Mouse (Mus musculus) mesoderm, embryonic 11.5 days (tissue): ENCODE results near the gene Pgk2.
"Not testable (repeated sequence)": the region's sequence is repeated elsewhere in the genome, so short reads cannot be mapped to it uniquely, and the experiment has no call there.

ENCODE experiments used
- DNase-seq: peaks from one replicate; pipeline ENCODE4 v3.0.0-alpha.2; 2012; ENCODE audit warnings: low read depth, low spot score

The Pgk2 gene

DNA sequence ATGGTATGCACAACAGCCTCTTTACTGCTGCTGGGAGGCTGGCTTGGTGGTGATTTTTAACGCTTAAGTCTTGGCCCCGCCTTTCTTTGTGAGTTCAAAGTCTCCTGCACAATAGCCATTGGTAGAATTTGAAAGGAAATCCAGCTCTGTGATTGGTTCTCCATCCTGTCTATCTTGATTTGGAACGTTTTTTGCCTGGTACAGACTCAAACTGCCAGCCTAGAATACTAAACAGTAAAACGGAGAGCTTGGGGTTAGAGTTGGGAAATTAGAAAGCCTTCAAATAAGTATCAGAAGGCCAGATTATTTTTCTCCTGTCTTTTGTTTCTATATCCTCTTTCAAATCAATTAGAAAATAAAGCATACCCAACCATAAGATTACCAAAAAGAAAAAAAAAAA, at the start of gene Pgk2:
Pgk2 (minus strand) TSS at position 101 of the 400 bp plus-strand sequence.
- DNase-seq, result no peak

DNA sequence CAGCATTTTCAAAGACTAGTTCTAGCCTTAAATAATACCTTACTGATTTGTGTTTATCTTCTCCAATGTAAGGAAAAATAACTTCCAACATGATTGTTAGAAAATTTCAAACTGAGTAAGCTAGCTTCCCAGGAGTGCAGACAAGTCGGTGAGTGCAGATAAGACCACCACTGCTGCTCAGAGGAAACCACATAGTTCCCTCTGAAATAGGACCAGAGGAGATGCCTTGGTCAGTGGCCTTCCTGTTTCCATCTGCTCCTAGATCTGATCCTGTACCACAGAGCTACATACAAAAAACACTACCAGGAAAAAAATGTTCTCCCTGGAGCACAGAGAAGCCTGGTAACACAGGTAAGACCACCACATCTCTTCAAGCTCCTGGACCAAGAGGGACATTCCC, 44.0 kb upstream of the Pgk2 start:
- no peak for DNase-seq

DNA sequence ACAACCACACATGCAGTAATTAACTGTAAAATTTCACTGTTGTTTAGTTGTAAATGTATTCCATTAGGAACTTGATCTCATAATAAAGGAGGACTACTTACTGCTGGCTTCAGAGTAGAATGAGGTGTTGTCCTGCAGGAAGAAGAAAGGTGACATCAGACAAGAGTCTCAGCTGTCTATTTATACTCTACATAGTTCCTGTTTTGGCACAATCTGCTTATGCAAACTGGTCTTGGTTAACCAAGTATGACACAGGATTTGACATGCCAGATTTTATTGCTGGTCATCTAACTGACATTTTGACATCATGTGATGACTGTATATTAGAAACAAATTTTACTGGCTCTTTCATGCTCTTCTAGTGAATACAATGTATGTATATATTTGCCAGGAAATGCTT, 33.7 kb upstream of the Pgk2 start, which contains the start of gene Crisp3:
Crisp3 (minus strand) TSS at position 154 of the 400 bp plus-strand sequence.
- no peak for DNase-seq

DNA sequence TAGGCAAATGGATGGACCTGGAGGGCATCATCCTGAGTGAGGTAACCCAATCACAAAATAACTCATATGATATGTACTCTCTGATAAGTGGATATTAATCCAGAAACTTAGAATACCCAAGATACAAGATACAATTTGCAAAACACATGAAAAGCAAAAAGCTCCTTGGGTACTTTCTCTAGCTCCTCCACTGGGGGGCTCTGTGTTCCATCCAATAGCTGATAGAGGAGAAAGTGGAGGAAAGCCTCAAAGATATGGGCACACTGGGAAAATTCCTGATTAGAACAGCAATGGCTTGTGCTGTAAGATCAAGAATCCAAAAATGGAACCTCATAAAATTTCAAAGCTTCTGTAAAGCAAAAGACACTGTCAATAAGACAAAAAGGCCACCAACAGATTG, 6.6 kb downstream of the Pgk2 start:
- DNase-seq, result not testable (repeated sequence)

DNA sequence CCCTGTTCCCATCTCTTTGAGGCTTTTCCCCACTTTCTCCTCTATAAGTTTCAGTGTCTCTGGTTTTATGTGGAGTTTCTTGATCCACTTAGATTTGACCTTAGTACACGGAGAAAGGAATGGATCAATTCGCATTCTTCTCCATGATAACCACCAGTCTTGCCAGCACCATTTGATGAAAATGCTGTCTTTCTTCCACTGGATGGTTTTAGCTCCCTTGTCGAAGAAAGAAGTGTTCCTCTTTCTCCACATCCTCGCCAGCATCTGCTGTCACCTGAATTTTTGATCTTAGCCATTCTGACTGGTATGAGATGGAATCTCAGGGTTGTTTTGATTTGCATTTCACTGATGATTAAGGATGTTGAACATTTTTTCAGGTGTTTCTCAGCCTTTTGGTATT, 18.2 kb downstream of the Pgk2 start:
- not testable (repeated sequence) for DNase-seq

DNA sequence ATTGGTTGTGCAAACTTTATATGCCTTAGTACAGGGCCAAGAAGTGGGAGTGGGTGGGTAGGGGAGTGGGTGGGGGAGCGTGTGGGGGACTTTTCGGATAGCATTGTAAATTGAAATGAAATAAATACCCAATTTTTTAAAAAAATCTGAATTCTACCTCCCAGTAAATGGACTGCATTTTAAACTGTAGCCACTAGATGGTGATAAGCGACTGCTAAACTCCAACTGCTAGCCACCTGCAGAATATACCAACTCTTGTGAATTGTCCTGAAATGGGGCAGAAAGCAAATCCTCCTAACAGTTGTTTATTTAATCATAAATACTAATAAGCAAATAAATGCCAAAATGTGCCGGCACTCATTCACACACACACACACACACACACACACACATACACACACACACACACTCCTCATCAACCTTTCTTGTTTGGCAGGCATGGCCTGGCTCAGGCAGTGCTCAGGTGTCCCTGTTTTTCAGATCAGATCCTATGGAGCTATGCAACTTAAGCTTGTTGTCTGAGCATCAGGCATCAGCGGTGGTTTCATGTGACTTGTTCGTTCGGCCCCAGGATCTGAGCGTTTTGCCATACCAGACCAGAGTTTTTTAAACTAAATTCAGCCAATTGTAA, 50.6 kb downstream of the Pgk2 start:
- DNase-seq, result not testable (repeated sequence)
